ENCODE assay signal across 25 mouse cellular contexts in the genomic region with DNA sequence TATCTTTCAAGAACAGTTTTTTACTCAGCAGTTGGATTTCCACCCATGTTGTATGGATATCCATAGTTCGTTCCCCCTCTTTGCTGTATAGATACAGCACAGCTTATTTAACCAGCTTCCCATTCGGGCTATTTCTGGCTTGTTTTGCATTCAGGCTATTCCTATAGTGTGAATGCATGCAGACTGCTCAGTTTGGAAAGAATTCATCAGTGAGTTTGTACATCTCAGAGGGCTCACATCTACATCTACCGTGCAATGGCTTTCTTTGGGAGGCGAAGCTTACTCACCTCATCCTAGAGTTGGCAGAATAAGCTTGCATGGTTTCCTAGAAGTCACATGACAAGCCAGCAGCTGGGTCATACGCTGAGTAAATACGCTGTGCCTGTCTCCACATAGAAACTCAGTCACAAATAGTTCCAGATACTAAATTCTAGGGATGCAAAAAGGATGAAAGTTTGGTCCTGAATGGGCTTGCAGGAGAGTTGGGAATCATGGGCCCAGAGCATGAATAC.
DNase-seq lines count a peak whose midpoint lies in the region; ATAC-seq and TF ChIP-seq lines count a peak whose summit lies in the region.
"Had no signal": no experiment of that assay in that cellular context is flagged by ENCODE, and none has a peak within 500 bp of the region (broad histone marks: within the 10 kb centered on the region; RNA-seq: fewer than 3 reads in every experiment).

No protein-coding gene starts in this region.

- H3K27me3 ChIP-seq in stomach, embryonic 16.5 days (ENCODE audit: control insufficient read depth, insufficient read depth, low read length) = no peaks in the 10 kb centered on the region
- H3K27me3 ChIP-seq: embryonic facial prominence, embryonic 15.5 days; forebrain, embryonic 13.5 days; heart, embryonic 15.5 days; intestine, embryonic 15.5 days; limb, embryonic 15.5 days; liver, embryonic 13.5 days had no signal

- H3K4me1 ChIP-seq in stomach, embryonic 16.5 days (ENCODE audit: control insufficient read depth, insufficient read depth, low read length) = peaks cover 18% of the 10 kb centered on the region
- H3K4me1 ChIP-seq: heart, embryonic 15.5 days; intestine, embryonic 15.5 days; liver, embryonic 13.5 days had no signal

- H3K27ac ChIP-seq in left cerebral cortex, adult 2 months = no peak overlapping the region
- peak overlapping the region; percentile 75 for H3K27ac ChIP-seq in stomach, embryonic 16.5 days (ENCODE audit: low read length)
- H3K27ac ChIP-seq: embryonic facial prominence, embryonic 10.5 days; embryonic facial prominence, embryonic 15.5 days; forebrain, embryonic 13.5 days; heart, embryonic 10.5 days; heart, embryonic 15.5 days; hindbrain, postnatal 0 days; intestine, embryonic 15.5 days; limb, embryonic 15.5 days; liver, embryonic 13.5 days had no signal

- peak overlapping the region; percentile 9; the same call in 1 of the 2 replicates for H3K4me2 ChIP-seq in stomach, embryonic 16.5 days (ENCODE audit: low read depth, low read length)
- H3K4me2 ChIP-seq: embryonic facial prominence, embryonic 15.5 days; forebrain, embryonic 13.5 days; heart, embryonic 15.5 days; intestine, embryonic 15.5 days; limb, embryonic 15.5 days; liver, embryonic 13.5 days had no signal

- DNase-seq in left cerebral cortex, adult 9 months (ENCODE audit: low spot score in 2 of 2) = peak; percentile 19 to 21
- no peak for DNase-seq in left cerebral cortex, adult 2 months (ENCODE audit: extremely low spot score in 1 of 2, low spot score in 2 of 2)
- DNase-seq in right cerebral cortex, adult 2 months (ENCODE audit: low spot score in 2 of 2) = peak; percentile 26 to 30
- DNase-seq in right cerebral cortex, postnatal 4 days = no peak
- no peak for DNase-seq in adrenal gland, postnatal 10 days
- DNase-seq: B cell, adult 2 months; cerebellum, adult 2 months; cerebellum, postnatal 14 days; gastrocnemius, postnatal 14 days; layer of hippocampus, adult 9-11 months; left cerebral cortex, postnatal 4 days; liver, embryonic 13.5 days; lung, adult 18-20 months; lung, postnatal 14 days; spleen, adult 18-20 months had no signal

- ATAC-seq in stomach, embryonic 16.5 days (ENCODE audit: insufficient read depth, low FRiP score) = no peak
- ATAC-seq: forebrain, embryonic 13.5 days; hindbrain, postnatal 0 days; midbrain, embryonic 16.5 days had no signal

- no peak for TF ChIP-seq CTCF in left cerebral cortex, adult 2 months (IDR thresholded peaks at IDR 0.05)

- no peak overlapping the region for H3K4me3 ChIP-seq in left cerebral cortex, adult 2 months
- no peak overlapping the region for H3K4me3 ChIP-seq in stomach, embryonic 16.5 days (replicated peaks; ENCODE audit: low read length)
- H3K4me3 ChIP-seq: embryonic facial prominence, embryonic 10.5 days; embryonic facial prominence, embryonic 15.5 days; forebrain, embryonic 13.5 days; heart, embryonic 10.5 days; heart, embryonic 15.5 days; intestine, embryonic 15.5 days; limb, embryonic 15.5 days; liver, embryonic 13.5 days had no signal

- H3K9ac ChIP-seq in stomach, embryonic 16.5 days (ENCODE audit: low read length) = no peak overlapping the region
- H3K9ac ChIP-seq: embryonic facial prominence, embryonic 15.5 days; forebrain, embryonic 13.5 days; heart, embryonic 15.5 days; intestine, embryonic 15.5 days; limb, embryonic 15.5 days; liver, embryonic 13.5 days had no signal

- intact Hi-C loops in left cerebral cortex, adult 2 months (cut with DNase I) = no loop called here

- 75% methylated on average over 6 of the region's 6 CpGs for WGBS in stomach, embryonic 16.5 days

- H3K9me3 ChIP-seq in stomach, embryonic 16.5 days (replicated peaks; ENCODE audit: control insufficient read depth, low read length) = peaks cover 4% of the 10 kb centered on the region
- H3K9me3 ChIP-seq: embryonic facial prominence, embryonic 15.5 days; heart, embryonic 15.5 days; intestine, embryonic 15.5 days; limb, embryonic 15.5 days; liver, embryonic 13.5 days had no signal

- H3K36me3 ChIP-seq in stomach, embryonic 16.5 days (ENCODE audit: control insufficient read depth, insufficient read depth, low read length) = no peaks in the 10 kb centered on the region
- H3K36me3 ChIP-seq: embryonic facial prominence, embryonic 10.5 days; embryonic facial prominence, embryonic 15.5 days; heart, embryonic 10.5 days; heart, embryonic 15.5 days; intestine, embryonic 15.5 days; limb, embryonic 15.5 days; liver, embryonic 13.5 days had no signal

Comparison
In these comparisons a context has a peak if more than half of its experiments do, and no peak if none do; other contexts are left out.
1. DNase-seq: peak in left cerebral cortex, adult 9 months (2 of 2) and right cerebral cortex, adult 2 months (2 of 2); none in left cerebral cortex, adult 2 months (0 of 2), right cerebral cortex, postnatal 4 days (single experiment) and adrenal gland, postnatal 10 days (single experiment).